ENCODE assay signal across 14 mouse cellular contexts in the genomic region with DNA sequence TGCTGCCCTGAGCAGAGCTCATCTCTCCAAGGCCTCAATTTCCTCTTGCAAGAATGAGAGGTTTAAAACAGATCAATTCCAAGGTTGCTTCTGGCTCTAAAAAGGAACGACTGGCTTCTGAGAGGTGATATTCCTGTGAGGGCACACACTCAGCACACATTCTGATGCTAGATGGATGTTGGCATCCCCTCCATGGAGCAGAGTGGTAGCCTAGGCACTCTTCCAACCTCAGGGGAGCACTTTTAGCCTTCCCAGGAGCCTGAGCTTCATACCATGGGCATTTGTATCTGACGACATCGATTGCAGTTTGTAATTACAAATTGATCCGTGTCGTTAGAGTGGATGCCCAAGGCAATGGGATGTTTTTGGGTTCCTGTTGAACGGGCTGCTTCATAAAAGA.
"Had no signal": no experiment of that assay in that cellular context is flagged by ENCODE, and none has a peak within 500 bp of the region (broad histone marks: within the 10 kb centered on the region; RNA-seq: fewer than 3 reads in every experiment).

No protein-coding gene starts in this region.

- DNase-seq: gastrocnemius, adult 2 months; gastrocnemius, postnatal 10 days; gastrocnemius, postnatal 25 days; heart, adult 2 months; heart, postnatal 4 days; kidney, adult 11 months; kidney, adult 2 months; kidney, adult 9 months; kidney, postnatal 14 days; kidney, postnatal 36 days; layer of hippocampus, adult 9-11 months; layer of hippocampus, postnatal 36 days; left cerebral cortex, postnatal 4 days; lung, adult 18-20 months had no signal
